ENCODE assay signal across 8 mouse cellular contexts in genomic region chr6:39319061-39319761, GRCm38 (mm10). TPM values are rescaled to one million over a fixed set of nuclear protein-coding genes. Genes with fewer than 3 reads are reported as not detected.
DNase-seq lines count a peak whose midpoint lies in the region; ATAC-seq and TF ChIP-seq lines count a peak whose summit lies in the region.

No protein-coding gene starts in this region.

- no peak for TF ChIP-seq POLR2A in myocyte (IDR thresholded peaks at IDR 0.05; ENCODE audit: insufficient read length, low read depth)

- no peaks in the 10 kb centered on the region for H3K4me1 ChIP-seq in hindbrain, embryonic 14.5 days (replicated peaks; ENCODE audit: control insufficient read depth, insufficient read depth, low read length)
- H3K4me1 ChIP-seq in hindbrain, embryonic 11.5 days (replicated peaks; ENCODE audit: control insufficient read depth, insufficient read depth, low read length), result no peaks in the 10 kb centered on the region

- H3K9ac ChIP-seq in hindbrain, embryonic 14.5 days, result no peak overlapping the region
- H3K9ac ChIP-seq in hindbrain, embryonic 11.5 days (ENCODE audit: low read depth, low read length), result no peak overlapping the region

- no peak for DNase-seq in hindbrain, embryonic 14.5 days (ENCODE audit: low spot score)
- no peak for DNase-seq in hindbrain, embryonic 11.5 days (ENCODE audit: low spot score)
- peak; percentile 89 for DNase-seq in adrenal gland, postnatal 36 days
- DNase-seq in frontal cortex, postnatal 10 days (ENCODE audit: low spot score in 2 of 2), result peak; percentile 53 to 54
- DNase-seq in heart, postnatal 25 days (ENCODE audit: low spot score), result peak; percentile 51
- DNase-seq in left cerebral cortex, adult 8-10 months (ENCODE audit: low spot score in 2 of 2), result peak; percentile 51 to 81
- no peak for DNase-seq in thymus, adult 18-20 months

- H3K27me3 ChIP-seq in hindbrain, embryonic 14.5 days (ENCODE audit: control insufficient read depth, insufficient read depth, low read length), result no peaks in the 10 kb centered on the region
- H3K27me3 ChIP-seq in hindbrain, embryonic 11.5 days (ENCODE audit: control insufficient read depth, insufficient read depth, low read length), result no peaks in the 10 kb centered on the region
- no peaks in the 10 kb centered on the region for H3K27me3 ChIP-seq in myocyte (ENCODE audit: control insufficient read depth, insufficient read depth, insufficient read length)

- H3ac ChIP-seq in myocyte (ENCODE audit: control insufficient read depth, insufficient read length), result no peak overlapping the region

- H3K9me3 ChIP-seq in hindbrain, embryonic 14.5 days (ENCODE audit: control insufficient read depth, low read length), result no peaks in the 10 kb centered on the region
- no peaks in the 10 kb centered on the region for H3K9me3 ChIP-seq in hindbrain, embryonic 11.5 days (ENCODE audit: control insufficient read depth, low read length)

- WGBS in hindbrain, embryonic 14.5 days, result 52% methylated on average over 16 of the region's 19 CpGs
- 68% methylated on average over 18 of the region's 19 CpGs for WGBS in hindbrain, embryonic 11.5 days

- H3K4me2 ChIP-seq in hindbrain, embryonic 14.5 days (replicated peaks), result no peak overlapping the region
- H3K4me2 ChIP-seq in hindbrain, embryonic 11.5 days (replicated peaks; ENCODE audit: low read depth, low read length), result no peak overlapping the region
- peak overlapping the region; percentile 85 for H3K4me2 ChIP-seq in myocyte (ENCODE audit: low read depth)

- H3K27ac ChIP-seq in hindbrain, embryonic 14.5 days, result peak overlapping the region; percentile 41; the same call in 1 of the 2 replicates
- no peak overlapping the region for H3K27ac ChIP-seq in hindbrain, embryonic 11.5 days (ENCODE audit: low read depth, low read length)

- H3K36me3 ChIP-seq in hindbrain, embryonic 14.5 days (replicated peaks; ENCODE audit: control insufficient read depth, insufficient read depth), result no peaks in the 10 kb centered on the region
- no peaks in the 10 kb centered on the region for H3K36me3 ChIP-seq in hindbrain, embryonic 11.5 days (ENCODE audit: control insufficient read depth, insufficient read depth, low read length)
- H3K36me3 ChIP-seq in myocyte (ENCODE audit: control insufficient read depth, insufficient read depth), result no peaks in the 10 kb centered on the region

- intact Hi-C loops in heart, postnatal 25 days (cut with DNase I), result no loop called here

- H3K79me2 ChIP-seq in myocyte (ENCODE audit: control insufficient read depth, insufficient read depth), result no peaks in the 10 kb centered on the region

- no peak overlapping the region for H3K4me3 ChIP-seq in hindbrain, embryonic 14.5 days (replicated peaks; ENCODE audit: low read length)
- H3K4me3 ChIP-seq in hindbrain, embryonic 11.5 days (ENCODE audit: low read depth, low read length), result no peak overlapping the region
- no peak overlapping the region for H3K4me3 ChIP-seq in myocyte

- peak; percentile 70; the same call in 1 of the 2 replicates for ATAC-seq in hindbrain, embryonic 14.5 days (ENCODE audit: low FRiP score)
- no peak for ATAC-seq in hindbrain, embryonic 11.5 days (ENCODE audit: low FRiP score)

TF ChIP-seq in myocyte, 11 proteins besides CTCF, POLR2A, EP300 and RAD21:
- TF ChIP-seq E2F4 (IDR thresholded peaks at IDR 0.05; ENCODE audit: insufficient read depth) (no peak), MYOD1 (IDR thresholded peaks at IDR 0.05; ENCODE audit: control insufficient read depth in 1 of 3, insufficient read length in 2 of 3, low read depth in 2 of 3) (peak in 1 of 3 experiments; percentile 54), MYOG (IDR thresholded peaks at IDR 0.05; ENCODE audit: control insufficient read depth in 1 of 3, insufficient read depth in 1 of 3, insufficient read length in 2 of 3, low read depth in 2 of 3) (peak in 2 of 3 experiments; percentile 4 to 62)

RNA-seq across cellular contexts. Expression of gene Slc37a3, which starts 58.3 kb away (rescaled TPM):
- polyA plus RNA-seq in hindbrain, embryonic 14.5 days (2014; fragmentation: Nextera tagmentation; extraction: Ambion mirVana), result 62.4 and 63.8 TPM in 2 replicates
- 47.0 and 50.3 TPM in 2 replicates for polyA plus RNA-seq in hindbrain, embryonic 11.5 days (2014; fragmentation: Nextera tagmentation; extraction: Ambion mirVana)
- total RNA-seq in adrenal gland, postnatal 36 days (2021), result 10 to 100 TPM; 38.9 to 39.5 TPM
- total RNA-seq in heart, postnatal 25 days (2021), result 10 to 100 TPM; 16.4 to 20.5 TPM
- 10 to 100 TPM; 56.9 to 64.9 (median 58.8) TPM for total RNA-seq in left cerebral cortex, adult 8-10 months (2022)
- 18.3 TPM for polyA plus RNA-seq in myocyte (2012; fragmentation: generic; extraction: Trizol)

Comparison
In these comparisons a context has a peak if more than half of its experiments do, and no peak if none do; other contexts are left out.
1. DNase-seq: peak in adrenal gland, postnatal 36 days (2 of 2), frontal cortex, postnatal 10 days (2 of 2), heart, postnatal 25 days (single experiment) and left cerebral cortex, adult 8-10 months (2 of 2); none in hindbrain, embryonic 14.5 days (single experiment), hindbrain, embryonic 11.5 days (single experiment) and thymus, adult 18-20 months (0 of 2).